Mouse (Mus musculus): ENCODE data around the gene Afap1.

DNA sequence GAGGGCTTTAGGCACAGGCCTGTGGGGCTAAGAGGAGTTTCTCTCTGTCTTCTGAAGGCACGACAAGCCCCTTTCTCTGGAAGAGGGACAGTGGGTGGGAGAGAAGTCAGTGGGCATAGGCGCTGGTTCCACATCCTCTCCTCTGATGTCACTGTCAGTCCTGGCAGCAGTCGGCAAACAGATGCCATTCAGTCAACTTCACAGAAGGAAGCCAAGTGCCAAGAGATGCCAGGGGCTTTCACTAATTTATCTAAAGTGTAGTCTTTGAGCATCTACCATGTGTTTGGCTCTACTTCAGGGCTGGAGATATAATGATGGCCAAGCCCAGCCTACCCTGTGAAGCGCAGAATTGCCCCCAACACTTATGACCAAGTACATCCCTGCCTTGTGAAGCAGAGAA is 39.7 kb upstream of the Afap1 start:
- TF ChIP-seq POLR2A (IDR thresholded peaks at IDR 0.05; ENCODE audit: low read depth, low read length) (no peak), CTCF (IDR thresholded peaks at IDR 0.05; ENCODE audit: borderline replicate concordance, insufficient read depth, low read length) (no peak)

All from embryonic fibroblast, embryonic 13.5 days (primary cell).